Mouse (Mus musculus) heart, embryonic 12.5 days (tissue): ENCODE data around the gene Pygo2. TPM values are rescaled to one million over a fixed set of nuclear protein-coding genes. Genes with fewer than 3 reads are reported as not detected.

Source experiments
- ATAC-seq: fragments of 200-750 bp; cut with Nextera tagmentation; 2 replicates; pipeline ENCODE4 v1.8.0; 2017; ENCODE audit warnings: moderate TSS enrichment, moderate library complexity; ENCODE audit not compliant: insufficient number of reproducible peaks, low FRiP score
- H3K27ac ChIP-seq: fragments of 300-500 bp; sonication (generic); 2 replicates; pipeline ENCODE4 v1.5.1; 2016; ENCODE audit warnings: mild to moderate bottlenecking, moderate library complexity; ENCODE audit not compliant: poor library complexity, severe bottlenecking
- H3K27me3 ChIP-seq: fragments of 300-500 bp; sonication (generic); replicated peaks from 2 replicates; pipeline ENCODE4 v1.6.1; 2016; ENCODE audit warnings: mild to moderate bottlenecking, moderate library complexity
- H3K36me3 ChIP-seq: fragments of 300-500 bp; sonication (generic); 2 replicates; pipeline ENCODE4 v1.6.1; 2016; ENCODE audit warnings: mild to moderate bottlenecking, moderate library complexity
- H3K4me1 ChIP-seq: fragments of 300-500 bp; sonication (generic); replicated peaks from 2 replicates; pipeline ENCODE4 v1.6.1; 2016; ENCODE audit warnings: mild to moderate bottlenecking
- H3K4me2 ChIP-seq: fragments of 300-500 bp; sonication (generic); 2 replicates; pipeline ENCODE4 v1.6.1; 2016; ENCODE audit warnings: mild to moderate bottlenecking, moderate library complexity
- H3K4me3 ChIP-seq: fragments of 300-500 bp; sonication (generic); 2 replicates; pipeline ENCODE4 v1.5.1; 2016; ENCODE audit warnings: mild to moderate bottlenecking
- H3K9ac ChIP-seq: fragments of 300-500 bp; sonication (generic); 2 replicates; pipeline ENCODE4 v1.6.1; 2016; ENCODE audit warnings: mild to moderate bottlenecking, moderate library complexity
- H3K9me3 ChIP-seq: fragments of 300-500 bp; sonication (generic); replicated peaks from 2 replicates; pipeline ENCODE4 v1.6.1; 2016; ENCODE audit warnings: mild to moderate bottlenecking, moderate library complexity
- WGBS: fragments of 180-500 bp; shearing (Covaris S2); methylation state at CpG from one replicate; pipeline ENCODE4 v1.1.7; 2016; 5-methylcytosine and 5-hydroxymethylcytosine counted together
- polyA plus RNA-seq: library from polyadenylated mRNA; unstranded; fragments of >200 nt; fragmentation: Nextera tagmentation; extraction: Ambion mirVana; gene quantifications from 2 replicates; pipeline ENCODE4 v1.2.1, GENCODE M21; 2016

Gene Pygo2
- 36.1 and 37.5 TPM in 2 replicates for polyA plus RNA-seq

DNA sequence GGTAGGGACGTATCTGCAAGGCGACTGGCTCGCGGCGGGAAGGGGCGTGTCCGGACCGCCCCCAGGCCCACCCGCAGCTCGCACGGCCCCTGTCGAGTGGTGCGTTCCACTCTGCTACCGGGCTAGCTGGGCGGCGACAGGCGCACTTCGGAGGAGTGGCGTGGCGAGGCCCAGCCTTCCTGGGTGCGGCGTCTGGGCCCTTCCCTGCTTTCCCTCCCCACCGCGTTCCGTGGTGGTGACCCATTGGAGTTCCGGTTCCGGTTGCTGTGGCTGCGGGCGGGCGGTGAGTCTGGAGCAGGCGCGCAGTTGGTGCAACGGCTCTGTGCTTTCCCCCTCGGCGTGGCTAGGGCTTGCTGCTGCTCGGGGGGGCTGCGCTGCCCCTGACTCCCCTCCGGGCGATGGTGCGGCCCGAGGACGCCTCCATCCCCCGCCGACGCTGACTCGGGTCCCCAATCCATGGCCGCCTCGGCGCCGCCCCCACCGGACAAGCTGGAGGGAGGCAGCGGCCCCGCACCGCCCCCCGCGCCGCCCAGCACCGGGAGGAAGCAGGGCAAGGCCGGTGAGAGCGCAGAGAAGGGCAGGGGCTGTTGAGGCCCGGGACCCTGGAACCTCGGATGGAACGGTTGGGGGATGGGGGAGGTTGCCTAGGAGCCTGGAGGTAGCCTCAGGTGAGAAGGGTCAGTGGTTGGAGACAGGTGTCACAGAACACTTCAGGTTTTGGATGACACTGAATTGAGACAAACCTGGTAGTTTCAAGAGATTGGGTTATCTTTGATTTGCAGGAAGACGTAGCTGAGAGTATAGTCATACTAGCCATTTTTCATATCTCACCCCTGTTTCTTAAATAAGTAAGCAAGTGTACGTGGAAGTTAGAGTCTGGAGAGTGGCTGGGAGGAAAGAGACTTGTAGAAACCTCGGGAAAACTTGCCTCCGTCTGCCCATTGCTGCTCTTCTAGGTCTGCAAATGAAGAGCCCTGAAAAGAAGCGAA is at the start of gene Pygo2:
Gene Pygo2 (plus strand): TSS at position 44 of the 989 bp plus-strand sequence.
- peak within 1 kb of the TSS; percentile 92 for H3K27ac ChIP-seq
- 2% methylated on average over 53 of the region's 68 CpGs for WGBS
- peaks cover 60% of the 10 kb centered on the region for H3K36me3 ChIP-seq
- H3K4me2 ChIP-seq: peak within 1 kb of the TSS; percentile 74
- no peaks in the 10 kb centered on the region for H3K27me3 ChIP-seq
- no peaks in the 10 kb centered on the region for H3K9me3 ChIP-seq
- peak; percentile 98 for ATAC-seq
- H3K9ac ChIP-seq: peak within 1 kb of the TSS; percentile 96
- H3K4me3 ChIP-seq: peak within 1 kb of the TSS; percentile 87
- peaks cover 16% of the 10 kb centered on the region for H3K4me1 ChIP-seq

DNA sequence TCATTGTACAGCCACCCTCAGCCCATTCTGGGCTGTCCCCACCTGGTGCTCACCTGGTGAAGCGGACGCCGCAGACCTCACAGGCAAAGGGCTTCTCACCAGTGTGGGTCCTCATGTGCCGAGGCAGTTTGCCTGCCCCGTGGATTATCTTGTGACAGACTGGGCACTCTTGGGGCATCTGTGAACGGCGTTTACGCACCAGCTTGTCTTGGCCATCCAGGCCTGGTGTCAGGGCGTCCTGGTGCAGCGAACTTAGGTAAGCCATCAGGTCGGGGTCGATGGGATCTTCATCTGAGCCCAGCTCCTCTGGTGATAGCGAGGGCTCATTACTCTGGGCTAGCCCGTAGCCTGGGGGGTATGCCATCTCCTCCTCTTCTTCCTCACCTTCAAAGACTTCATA is 49.7 kb upstream of the Pygo2 start:
- WGBS: 93% methylated on average over 14 of the region's 14 CpGs

DNA sequence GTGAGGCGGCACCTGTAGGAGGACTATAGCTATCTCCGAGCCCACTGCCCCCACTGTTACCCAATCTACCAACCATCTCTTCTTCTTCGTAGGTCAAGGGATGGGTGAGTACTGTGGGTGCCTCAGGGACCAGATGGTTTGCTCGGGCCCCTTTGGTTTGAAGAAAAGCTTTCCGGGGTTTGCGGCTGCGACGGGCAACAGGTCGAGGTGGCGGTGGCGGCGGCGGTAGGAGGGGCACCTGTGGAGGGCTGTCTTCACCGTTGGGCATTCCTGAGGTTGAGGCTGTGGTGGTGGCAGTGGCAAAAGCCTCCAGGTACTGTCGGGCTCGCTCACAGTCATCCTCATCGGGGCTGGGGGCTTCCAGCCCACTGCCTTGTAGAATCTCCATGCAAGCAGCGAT is 49.3 kb upstream of the Pygo2 start:
- H3K9ac ChIP-seq: no peak overlapping the region
- no peaks in the 10 kb centered on the region for H3K27me3 ChIP-seq
- peaks cover 23% of the 10 kb centered on the region for H3K36me3 ChIP-seq
- H3K9me3 ChIP-seq: no peaks in the 10 kb centered on the region
- H3K27ac ChIP-seq: no peak overlapping the region
- H3K4me1 ChIP-seq: peaks cover 27% of the 10 kb centered on the region
- 93% methylated on average over 18 of the region's 18 CpGs for WGBS
- ATAC-seq: no peak
- H3K4me2 ChIP-seq: no peak overlapping the region
- H3K4me3 ChIP-seq: no peak overlapping the region

More for the DNA sequence above, 49.7 kb upstream of the Pygo2 start:
- no peak overlapping the region for H3K4me2 ChIP-seq
- no peaks in the 10 kb centered on the region for H3K9me3 ChIP-seq
- peaks cover 27% of the 10 kb centered on the region for H3K4me1 ChIP-seq
- no peak for ATAC-seq
- no peak overlapping the region for H3K27ac ChIP-seq
- H3K36me3 ChIP-seq: peaks cover 23% of the 10 kb centered on the region
- no peaks in the 10 kb centered on the region for H3K27me3 ChIP-seq
- no peak overlapping the region for H3K4me3 ChIP-seq
- no peak overlapping the region for H3K9ac ChIP-seq

DNA sequence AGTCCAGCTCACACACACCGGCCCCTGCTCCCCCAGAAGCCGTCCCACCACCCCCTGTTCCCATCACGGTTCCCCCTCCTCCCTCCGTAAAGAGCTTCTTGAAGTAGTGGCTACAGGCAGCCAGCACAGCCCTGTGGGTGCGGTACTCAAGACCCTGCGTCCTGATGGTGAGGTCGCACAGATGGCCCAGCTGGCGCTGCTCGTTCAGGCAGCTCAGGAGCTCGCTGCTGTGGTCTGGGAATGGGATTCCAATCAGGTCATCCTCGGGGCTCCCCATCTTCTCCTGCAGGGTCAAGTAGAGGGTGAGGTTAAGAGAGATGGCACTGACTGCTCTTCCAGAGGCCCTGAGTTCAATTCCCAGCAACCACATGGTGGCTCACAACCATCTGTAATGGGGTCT is 48.8 kb upstream of the Pygo2 start:
- no peak overlapping the region for H3K9ac ChIP-seq
- no peak overlapping the region for H3K4me3 ChIP-seq
- no peaks in the 10 kb centered on the region for H3K9me3 ChIP-seq
- no peak for ATAC-seq
- peaks cover 23% of the 10 kb centered on the region for H3K36me3 ChIP-seq
- 81% methylated on average over 11 of the region's 11 CpGs for WGBS
- no peak overlapping the region for H3K27ac ChIP-seq
- peaks cover 27% of the 10 kb centered on the region for H3K4me1 ChIP-seq
- H3K27me3 ChIP-seq: no peaks in the 10 kb centered on the region
- H3K4me2 ChIP-seq: no peak overlapping the region

DNA sequence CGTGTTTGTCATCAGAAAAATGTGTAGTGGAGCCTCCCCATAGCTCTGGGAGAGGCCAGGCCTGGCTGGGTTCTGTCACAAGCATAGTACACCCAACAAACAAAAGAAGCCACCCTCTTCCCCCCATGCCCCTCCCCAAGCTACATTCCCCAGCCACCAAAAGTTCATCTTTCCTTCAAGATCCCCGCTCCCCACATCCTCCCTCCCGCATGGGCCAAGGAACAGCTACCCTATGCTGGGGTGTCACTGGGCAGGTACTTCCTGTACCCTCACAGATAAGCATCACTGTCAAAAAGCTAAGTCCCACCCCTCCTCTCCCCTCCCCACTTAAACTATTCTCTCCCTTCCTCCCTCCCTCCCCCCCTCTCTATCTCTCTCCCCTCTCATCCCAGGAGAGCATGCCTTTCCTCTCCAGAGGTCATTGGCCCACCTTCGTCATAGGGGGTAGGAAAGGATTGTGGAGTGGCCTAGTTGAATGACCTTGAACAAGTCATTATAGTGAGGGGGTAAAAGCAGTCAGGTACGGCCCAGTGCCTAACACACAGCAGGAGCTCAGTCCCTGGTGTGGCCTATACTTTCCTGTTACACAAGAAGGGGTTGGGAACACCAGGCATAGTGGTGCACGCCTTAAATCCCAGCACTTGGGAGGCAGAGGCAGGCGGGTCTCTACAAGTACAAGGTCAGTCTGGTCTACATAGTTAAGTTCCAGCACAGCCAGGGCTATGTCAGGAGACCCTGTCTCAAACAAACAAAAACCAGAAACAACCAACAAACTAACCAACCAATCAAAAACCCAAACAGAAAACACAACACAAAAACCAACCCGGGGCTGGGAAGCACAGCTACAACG is 47.8 kb upstream of the Pygo2 start:
- Histone ChIP-seq H3K36me3 (peaks cover 23% of the 10 kb centered on the region), H3K27me3 (no peaks in the 10 kb centered on the region), H3K9ac (no peak overlapping the region), H3K9me3 (no peaks in the 10 kb centered on the region), H3K4me1 (peaks cover 28% of the 10 kb centered on the region), H3K4me2 (no peak overlapping the region), H3K27ac (no peak overlapping the region), H3K4me3 (no peak overlapping the region)
- no peak for ATAC-seq
- WGBS: 81% methylated on average over 9 of the region's 9 CpGs

DNA sequence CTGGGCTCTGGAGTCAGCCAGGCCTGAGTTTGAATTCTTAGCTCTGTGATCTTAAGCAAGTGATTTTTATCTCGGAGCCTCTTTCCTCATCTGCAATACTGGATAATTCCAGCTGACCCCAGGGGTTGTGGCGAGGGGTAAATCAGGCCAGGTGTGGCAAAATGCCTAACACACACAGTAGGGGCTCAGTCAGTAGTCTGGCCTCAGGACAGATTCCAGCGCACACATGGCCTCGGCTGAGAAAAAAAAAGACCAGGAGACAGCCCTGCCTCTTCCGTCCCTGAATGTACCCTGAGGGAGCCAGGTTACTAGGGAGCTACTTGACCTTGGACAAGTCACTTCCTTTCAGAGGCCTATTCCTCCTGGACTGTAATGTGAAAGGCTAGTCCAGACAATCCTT is 47.1 kb upstream of the Pygo2 start:
- no peak for ATAC-seq
- H3K4me1 ChIP-seq: peaks cover 21% of the 10 kb centered on the region
- 77% methylated on average over 5 of the region's 5 CpGs for WGBS
- peaks cover 23% of the 10 kb centered on the region for H3K36me3 ChIP-seq
- H3K27me3 ChIP-seq: no peaks in the 10 kb centered on the region
- no peak overlapping the region for H3K9ac ChIP-seq
- no peak overlapping the region for H3K4me3 ChIP-seq
- H3K4me2 ChIP-seq: no peak overlapping the region
- no peak overlapping the region for H3K27ac ChIP-seq
- H3K9me3 ChIP-seq: no peaks in the 10 kb centered on the region

DNA sequence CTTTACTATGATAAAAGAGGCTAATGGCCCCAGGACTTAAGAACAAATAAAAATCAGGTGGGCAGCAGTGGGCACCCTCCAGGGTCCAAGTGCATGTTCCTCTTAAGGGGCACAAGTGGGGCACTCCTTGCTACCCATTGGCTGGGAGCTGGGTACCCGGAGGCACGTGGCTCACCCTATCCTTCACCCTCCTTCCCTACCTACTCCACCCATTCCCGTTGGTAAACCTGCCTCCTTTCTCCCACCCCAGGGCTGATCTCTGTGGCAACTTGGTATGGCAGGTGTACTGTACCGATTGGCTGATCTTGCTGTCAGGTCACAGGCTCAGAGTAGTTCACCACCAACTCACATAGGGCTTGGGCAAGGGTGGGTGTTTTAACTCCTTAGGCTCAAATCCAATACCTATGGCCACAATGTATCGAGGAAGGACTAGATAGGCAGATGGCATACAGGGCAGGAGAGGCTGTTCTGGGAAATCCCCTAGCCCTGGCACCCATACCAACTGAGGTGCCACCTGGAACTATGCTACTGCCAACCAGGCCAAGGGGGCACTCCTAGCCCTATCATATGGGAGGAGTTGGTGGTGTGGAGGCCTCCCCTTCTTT is 46.3 kb upstream of the Pygo2 start:
- Histone ChIP-seq H3K9me3 (no peaks in the 10 kb centered on the region), H3K27me3 (no peaks in the 10 kb centered on the region), H3K4me2 (no peak overlapping the region), H3K9ac (no peak overlapping the region), H3K36me3 (peaks cover 23% of the 10 kb centered on the region), H3K4me3 (no peak overlapping the region), H3K4me1 (peaks cover 14% of the 10 kb centered on the region), H3K27ac (no peak overlapping the region)
- 86% methylated on average over 5 of the region's 5 CpGs for WGBS
- no peak for ATAC-seq

DNA sequence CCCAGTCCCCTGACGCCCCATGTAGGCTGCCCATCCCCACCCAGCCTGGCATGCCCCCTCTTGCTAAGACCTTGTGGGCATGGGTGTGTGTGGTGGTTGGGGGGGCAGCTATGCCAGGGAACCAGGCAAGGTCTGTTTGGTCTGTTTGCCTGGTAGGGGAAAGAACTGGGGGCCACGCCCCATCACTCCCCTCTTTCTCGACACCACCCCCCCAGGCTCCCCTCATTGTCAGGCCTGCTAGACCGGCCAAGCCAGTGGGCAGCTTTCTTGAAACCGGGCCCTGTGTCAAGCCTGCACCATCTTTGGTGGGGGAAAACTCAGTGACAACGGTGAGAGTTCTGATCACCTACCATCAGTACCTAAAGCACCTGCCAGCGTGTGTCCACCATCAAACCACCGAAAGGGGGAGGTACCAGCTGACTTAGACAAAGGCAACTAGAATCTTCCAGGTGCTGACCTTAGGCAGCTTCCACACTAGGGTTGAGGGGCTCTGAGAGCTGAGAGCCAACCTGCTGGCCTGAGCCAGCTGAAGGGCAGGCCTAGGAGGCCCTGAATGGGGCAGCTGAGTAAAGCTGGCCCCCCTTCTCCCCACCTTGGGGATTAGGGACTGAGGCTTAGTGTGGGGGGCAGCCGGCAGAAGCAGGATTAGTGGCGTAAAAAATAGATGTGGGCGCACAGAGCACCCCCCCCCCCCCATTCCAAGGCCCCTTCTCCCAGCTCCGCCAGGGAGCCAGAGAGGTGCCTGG is 45.5 kb upstream of the Pygo2 start:
- 74% methylated on average over 11 of the region's 12 CpGs for WGBS
- Histone ChIP-seq H3K27ac (no peak overlapping the region), H3K27me3 (no peaks in the 10 kb centered on the region), H3K36me3 (peaks cover 18% of the 10 kb centered on the region), H3K4me1 (peaks cover 16% of the 10 kb centered on the region), H3K4me2 (no peak overlapping the region), H3K9me3 (no peaks in the 10 kb centered on the region), H3K4me3 (no peak overlapping the region), H3K9ac (no peak overlapping the region)
- ATAC-seq: no peak

DNA sequence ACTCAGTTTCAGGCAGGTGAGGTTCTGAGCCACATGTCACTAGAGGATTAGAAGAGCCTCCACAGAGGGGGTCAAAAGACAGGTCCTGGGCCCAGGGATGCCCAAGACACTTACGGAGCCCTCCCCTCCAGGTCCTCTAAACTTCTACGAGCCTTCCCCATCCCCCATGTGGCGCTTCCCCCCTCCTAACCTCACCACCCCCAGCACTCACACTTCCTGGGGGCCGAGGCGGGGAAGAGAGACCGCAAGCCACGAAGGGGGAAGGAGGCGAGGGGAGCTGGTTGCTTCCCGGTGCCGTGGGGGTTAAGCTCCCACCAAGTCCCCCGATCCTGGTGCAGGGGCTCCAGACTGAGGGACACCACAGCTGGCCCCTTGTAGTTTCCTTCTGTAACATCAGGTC is 44.6 kb upstream of the Pygo2 start:
- WGBS: 51% methylated on average over 11 of the region's 11 CpGs
- Histone ChIP-seq H3K9ac (no peak overlapping the region), H3K36me3 (peaks cover 9% of the 10 kb centered on the region), H3K4me3 (no peak overlapping the region), H3K9me3 (no peaks in the 10 kb centered on the region), H3K4me1 (peaks cover 25% of the 10 kb centered on the region), H3K27me3 (no peaks in the 10 kb centered on the region), H3K4me2 (no peak overlapping the region), H3K27ac (no peak overlapping the region)
- no peak for ATAC-seq
